Mouse (Mus musculus): Measurements from ENCODE around the gene Pnpla3. TPM values are rescaled to one million over a fixed set of nuclear protein-coding genes. Genes with fewer than 3 reads are reported as not detected.

Pnpla3 gene
- polyA plus RNA-seq, 1 experiment from 2014 or later: 3.0 TPM

DNA sequence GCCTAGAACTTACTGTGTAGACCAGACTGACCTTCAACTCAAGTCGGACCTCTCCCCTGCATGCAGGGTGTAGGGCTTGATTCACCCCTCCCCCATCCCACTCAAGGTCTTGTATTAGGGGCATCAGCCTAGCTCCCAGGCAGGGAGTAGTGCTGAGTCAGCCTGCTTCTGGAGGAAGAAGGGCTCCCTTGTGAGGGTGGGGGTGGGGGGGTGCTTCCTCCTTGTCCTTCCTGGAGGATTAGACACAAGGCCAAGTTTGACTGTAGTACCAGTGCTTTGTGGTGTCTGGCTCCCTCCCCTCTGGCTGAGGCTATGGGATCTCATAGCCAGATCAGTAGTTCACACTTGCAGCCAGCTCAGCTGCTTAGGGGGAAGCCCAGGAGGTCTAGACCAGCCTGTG lies 16.3 kb downstream of the Pnpla3 start:
- ATAC-seq (ENCODE audit: low FRiP score): no peak
- H3K4me2 ChIP-seq (replicated peaks): no peak overlapping the region
- 46% methylated on average over 1 of the region's 1 CpGs for WGBS

DNA sequence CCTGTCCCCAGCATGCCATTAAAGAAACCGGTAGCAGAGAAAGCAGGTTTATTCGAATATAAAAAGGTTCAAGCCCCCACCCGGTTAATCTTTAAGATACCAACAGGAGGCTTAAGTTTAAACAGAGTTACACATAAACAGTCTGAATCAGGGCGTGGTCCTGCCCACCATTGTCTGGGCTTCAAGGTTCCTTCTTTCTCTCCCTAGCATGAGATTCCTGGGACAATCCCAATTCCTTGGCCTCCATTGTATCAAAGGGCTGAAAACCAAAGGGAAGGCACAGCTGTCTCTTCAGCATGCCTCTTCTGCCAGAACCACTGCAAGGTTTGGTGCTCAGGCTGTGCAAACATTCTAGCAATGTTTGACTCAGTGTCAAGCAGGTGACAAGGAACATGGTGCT lies 18.6 kb downstream of the Pnpla3 start:
- Histone ChIP-seq H3K4me3 (no peak overlapping the region), H3K9ac (no peak overlapping the region), H3K36me3 (no peaks in the 10 kb centered on the region), H3K27ac (no peak overlapping the region), H3K9me3 (replicated peaks) (no peaks in the 10 kb centered on the region), H3K4me2 (replicated peaks) (no peak overlapping the region), H3K27me3 (0 out of 2 replicates have a peak, but pooled peaks cover 3% of the 10 kb centered on the region), H3K4me1 (0 out of 2 replicates have a peak, but pooled peaks cover under 1% of the 10 kb centered on the region)
- no peak for ATAC-seq (ENCODE audit: low FRiP score)
- WGBS: 45% methylated on average over 4 of the region's 4 CpGs

More for the DNA sequence above, 16.3 kb downstream of the Pnpla3 start:
- Histone ChIP-seq H3K36me3 (no peaks in the 10 kb centered on the region), H3K9ac (no peak overlapping the region), H3K27ac (no peak overlapping the region), H3K4me3 (no peak overlapping the region), H3K9me3 (replicated peaks) (no peaks in the 10 kb centered on the region), H3K4me1 (no peaks in the 10 kb centered on the region), H3K27me3 (0 out of 2 replicates have a peak, but pooled peaks cover 3% of the 10 kb centered on the region)

DNA sequence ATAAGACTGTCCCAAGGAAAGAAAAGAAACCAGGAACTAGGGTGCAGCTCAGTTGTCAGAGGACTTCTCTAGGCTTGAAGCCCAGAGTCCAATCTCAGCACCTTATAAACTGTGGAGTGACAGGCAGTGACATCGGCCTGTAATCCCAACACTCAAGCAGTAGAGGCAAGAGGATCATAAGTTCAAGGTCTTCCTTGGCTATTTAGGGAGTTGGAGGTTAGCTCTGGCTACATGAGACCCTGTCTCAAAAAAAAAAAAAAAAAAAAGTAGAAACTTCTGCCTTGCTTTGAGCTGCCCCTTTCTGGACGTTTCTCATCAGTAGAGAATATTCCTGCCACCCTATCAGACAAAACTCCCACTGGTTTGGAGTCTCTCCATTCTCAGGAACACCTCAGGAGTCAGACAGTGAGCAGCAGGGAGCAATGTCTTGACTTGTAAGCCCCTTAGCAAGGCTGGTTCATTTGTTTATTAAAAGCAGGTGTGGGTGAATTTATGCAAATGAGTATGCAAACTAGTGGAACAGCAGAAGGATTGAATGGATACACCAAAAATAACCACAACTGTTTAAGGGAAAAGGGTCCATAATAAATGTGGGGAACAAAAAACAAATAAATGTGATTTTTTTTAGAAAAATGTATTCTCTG lies 21.4 kb downstream of the Pnpla3 start:
- WGBS: 61% methylated on average over 2 of the region's 2 CpGs
- Histone ChIP-seq H3K4me3 (no peak overlapping the region), H3K9me3 (replicated peaks) (no peaks in the 10 kb centered on the region), H3K9ac (no peak overlapping the region), H3K4me2 (replicated peaks) (no peak overlapping the region), H3K36me3 (no peaks in the 10 kb centered on the region), H3K4me1 (peaks cover 13% of the 10 kb centered on the region), H3K27me3 (no peaks in the 10 kb centered on the region), H3K27ac (no peak overlapping the region)
- ATAC-seq (ENCODE audit: low FRiP score): no peak

DNA sequence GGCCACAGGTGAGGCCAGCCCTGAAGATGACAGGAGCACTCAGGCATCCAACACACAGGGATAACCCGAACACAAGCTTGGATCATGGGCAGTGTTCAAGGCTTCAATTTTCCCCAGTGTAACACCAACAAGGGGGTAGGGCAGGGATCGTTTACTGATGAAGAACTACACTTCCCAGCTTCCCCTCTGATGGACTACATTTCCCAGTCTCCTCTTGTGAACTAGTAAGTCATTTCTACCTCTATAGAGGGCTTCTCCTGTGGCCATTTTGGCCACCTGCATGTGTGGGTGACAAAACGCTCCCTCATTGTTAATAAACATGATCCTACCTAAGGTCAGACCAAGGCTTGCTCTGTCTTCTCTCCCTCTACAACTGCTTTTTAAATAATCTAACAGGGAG lies 22.2 kb downstream of the Pnpla3 start:
- H3K9ac ChIP-seq: no peak overlapping the region
- no peak overlapping the region for H3K4me3 ChIP-seq
- H3K27ac ChIP-seq: no peak overlapping the region
- no peaks in the 10 kb centered on the region for H3K27me3 ChIP-seq
- no peak for ATAC-seq (ENCODE audit: low FRiP score)
- H3K36me3 ChIP-seq: no peaks in the 10 kb centered on the region
- 46% methylated on average over 3 of the region's 3 CpGs for WGBS
- H3K4me1 ChIP-seq: peaks cover 13% of the 10 kb centered on the region
- H3K9me3 ChIP-seq (replicated peaks): no peaks in the 10 kb centered on the region
- no peak overlapping the region for H3K4me2 ChIP-seq (replicated peaks)

DNA sequence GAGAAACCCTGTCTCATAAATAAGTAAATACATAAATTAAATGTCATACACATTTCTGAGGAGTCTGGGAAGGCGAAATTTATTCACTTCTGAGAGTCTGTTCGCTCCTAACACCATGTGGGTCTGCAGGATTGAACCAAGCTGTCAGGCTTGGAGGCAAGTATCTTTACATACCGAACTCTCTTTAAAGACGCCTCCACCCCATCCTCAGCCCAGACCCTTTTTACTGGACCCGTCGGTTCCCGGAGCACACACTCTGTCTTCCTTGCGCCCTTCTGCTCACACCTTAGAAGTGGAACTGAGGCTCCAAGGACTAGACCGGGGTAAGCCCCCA lies 24.1 kb downstream of the Pnpla3 start:
- peaks cover 13% of the 10 kb centered on the region for H3K36me3 ChIP-seq
- H3K9ac ChIP-seq: peak overlapping the region; percentile 65
- peak overlapping the region; percentile 75 for H3K4me2 ChIP-seq (replicated peaks)
- peak overlapping the region; percentile 71 for H3K4me3 ChIP-seq
- H3K9me3 ChIP-seq (replicated peaks): no peaks in the 10 kb centered on the region
- H3K4me1 ChIP-seq: peaks cover 13% of the 10 kb centered on the region
- H3K27me3 ChIP-seq: no peaks in the 10 kb centered on the region
- ATAC-seq (ENCODE audit: low FRiP score): no peak; the same call in none of the 2 replicates
- H3K27ac ChIP-seq: peak overlapping the region; percentile 79; the same call in 1 of the 2 replicates
- 1% methylated on average over 9 of the region's 9 CpGs for WGBS

DNA sequence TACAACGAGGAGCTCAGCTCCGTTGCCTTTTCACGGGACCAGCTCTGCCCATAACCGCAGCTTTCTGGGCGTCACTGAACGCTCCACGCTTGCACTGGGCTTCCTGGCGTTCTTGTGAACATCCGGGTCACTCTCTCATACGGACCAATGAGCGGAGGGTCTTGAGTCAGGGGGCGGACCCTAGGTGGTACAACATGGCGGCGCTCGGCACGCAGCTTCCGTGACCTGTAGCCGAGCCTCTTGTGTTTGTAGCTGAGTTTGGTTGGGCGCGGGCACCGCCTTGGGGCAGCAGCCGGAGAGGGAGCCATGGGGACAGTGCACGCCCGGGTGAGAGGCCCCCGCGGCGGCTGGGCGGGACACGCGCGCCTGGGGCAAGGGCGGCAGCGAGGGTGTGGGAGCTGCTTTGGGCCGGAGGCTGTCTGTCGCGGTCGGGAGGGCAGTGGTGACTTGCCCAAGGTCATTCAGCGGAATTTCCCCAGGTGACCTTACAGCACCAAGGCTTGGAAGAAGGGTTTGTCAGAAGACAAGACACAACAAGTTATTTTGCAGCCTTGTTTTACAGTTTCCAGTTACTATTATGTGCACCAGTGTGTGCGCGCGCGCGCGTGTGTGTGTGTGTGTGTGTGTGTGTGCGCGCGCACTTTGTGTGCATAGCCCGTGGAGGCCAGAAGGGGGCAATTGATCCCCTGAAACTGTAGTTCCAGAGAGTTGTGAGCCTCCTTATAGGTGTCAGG lies 24.6 kb downstream of the Pnpla3 start, which contains the start of gene Samm50:
Samm50 (plus strand) TSS at position 184 of the 734 bp plus-strand sequence.
- 4% methylated on average over 48 of the region's 48 CpGs for WGBS
- ATAC-seq (ENCODE audit: low FRiP score): peak; percentile 97

DNA sequence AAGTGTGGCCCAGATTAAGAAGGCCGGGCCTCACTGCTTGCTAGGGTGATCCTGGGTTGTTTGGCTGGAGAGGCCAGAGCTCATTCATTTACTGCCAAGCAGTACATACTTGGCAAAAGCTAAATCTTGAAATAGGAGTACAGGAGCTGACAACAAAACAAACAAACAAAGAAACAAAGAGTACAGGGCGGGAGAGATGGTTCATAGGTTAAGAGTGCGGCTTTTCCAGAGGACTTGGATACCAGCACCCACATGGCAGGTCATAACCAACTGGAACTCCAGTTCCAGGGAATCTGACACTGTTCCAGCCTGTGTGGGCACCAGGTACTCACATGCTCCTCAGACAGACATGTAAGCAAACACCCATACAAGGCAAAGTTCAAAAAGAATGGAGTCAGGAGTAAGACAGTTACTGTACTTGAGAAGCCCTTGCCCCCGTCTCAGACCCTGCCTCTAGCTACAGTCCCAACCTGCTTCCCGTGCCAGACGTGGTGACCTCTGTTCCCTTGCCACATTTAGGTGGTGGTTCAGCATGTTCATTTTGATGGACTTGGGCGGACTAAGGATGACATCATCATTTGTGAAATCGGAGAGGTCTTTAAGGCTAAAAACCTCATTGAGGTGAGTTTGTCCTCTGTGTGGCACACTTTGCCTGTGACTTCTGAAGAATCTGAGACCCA lies 29.0 kb downstream of the Pnpla3 start:
- Histone ChIP-seq H3K4me1 (peaks cover 9% of the 10 kb centered on the region), H3K36me3 (peaks cover 62% of the 10 kb centered on the region), H3K4me2 (replicated peaks) (no peak overlapping the region), H3K9me3 (replicated peaks) (no peaks in the 10 kb centered on the region), H3K27me3 (no peaks in the 10 kb centered on the region), H3K27ac (no peak overlapping the region), H3K4me3 (no peak overlapping the region), H3K9ac (no peak overlapping the region)
- no peak for ATAC-seq (ENCODE audit: low FRiP score)
- 94% methylated on average over 8 of the region's 8 CpGs for WGBS

More for the DNA sequence above, 24.6 kb downstream of the Pnpla3 start, which contains the start of gene Samm50:
- peak within 1 kb of the TSS; percentile 75 for H3K4me2 ChIP-seq (replicated peaks)
- H3K36me3 ChIP-seq: peaks cover 18% of the 10 kb centered on the region
- peak within 1 kb of the TSS; percentile 71 for H3K4me3 ChIP-seq
- H3K9ac ChIP-seq: peak within 1 kb of the TSS; percentile 65
- peak within 1 kb of the TSS; percentile 79 for H3K27ac ChIP-seq
- no peaks in the 10 kb centered on the region for H3K27me3 ChIP-seq
- peaks cover 13% of the 10 kb centered on the region for H3K4me1 ChIP-seq
- H3K9me3 ChIP-seq (replicated peaks): no peaks in the 10 kb centered on the region

DNA sequence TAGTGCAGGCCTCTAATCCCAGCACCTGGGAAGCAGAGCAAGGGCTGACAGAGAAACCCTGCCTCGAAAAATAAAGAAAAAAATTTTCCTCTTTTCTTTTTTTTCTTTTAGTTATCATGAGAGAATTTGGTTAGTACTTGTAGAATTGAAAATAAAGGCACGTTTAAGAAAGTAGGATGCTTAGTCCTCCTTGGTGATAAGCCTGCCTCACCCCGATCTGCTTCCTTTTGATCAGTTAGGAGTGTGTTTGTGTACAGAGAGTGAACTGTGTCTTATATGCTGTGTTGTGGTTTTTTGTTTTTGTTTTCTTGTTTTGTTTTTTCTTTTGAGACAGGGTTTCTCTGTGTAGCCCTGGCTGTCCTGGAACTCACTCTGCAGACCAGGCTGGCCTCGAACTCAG lies 39.7 kb downstream of the Pnpla3 start:
- Histone ChIP-seq H3K27ac (no peak overlapping the region), H3K4me3 (no peak overlapping the region), H3K36me3 (peaks cover 87% of the 10 kb centered on the region), H3K4me1 (peaks cover 2% of the 10 kb centered on the region; the same call in 1 of the 2 replicates), H3K9ac (no peak overlapping the region), H3K9me3 (replicated peaks) (no peaks in the 10 kb centered on the region), H3K27me3 (no peaks in the 10 kb centered on the region), H3K4me2 (replicated peaks) (no peak overlapping the region)
- WGBS: 95% methylated on average over 4 of the region's 4 CpGs
- ATAC-seq (ENCODE audit: low FRiP score): no peak

DNA sequence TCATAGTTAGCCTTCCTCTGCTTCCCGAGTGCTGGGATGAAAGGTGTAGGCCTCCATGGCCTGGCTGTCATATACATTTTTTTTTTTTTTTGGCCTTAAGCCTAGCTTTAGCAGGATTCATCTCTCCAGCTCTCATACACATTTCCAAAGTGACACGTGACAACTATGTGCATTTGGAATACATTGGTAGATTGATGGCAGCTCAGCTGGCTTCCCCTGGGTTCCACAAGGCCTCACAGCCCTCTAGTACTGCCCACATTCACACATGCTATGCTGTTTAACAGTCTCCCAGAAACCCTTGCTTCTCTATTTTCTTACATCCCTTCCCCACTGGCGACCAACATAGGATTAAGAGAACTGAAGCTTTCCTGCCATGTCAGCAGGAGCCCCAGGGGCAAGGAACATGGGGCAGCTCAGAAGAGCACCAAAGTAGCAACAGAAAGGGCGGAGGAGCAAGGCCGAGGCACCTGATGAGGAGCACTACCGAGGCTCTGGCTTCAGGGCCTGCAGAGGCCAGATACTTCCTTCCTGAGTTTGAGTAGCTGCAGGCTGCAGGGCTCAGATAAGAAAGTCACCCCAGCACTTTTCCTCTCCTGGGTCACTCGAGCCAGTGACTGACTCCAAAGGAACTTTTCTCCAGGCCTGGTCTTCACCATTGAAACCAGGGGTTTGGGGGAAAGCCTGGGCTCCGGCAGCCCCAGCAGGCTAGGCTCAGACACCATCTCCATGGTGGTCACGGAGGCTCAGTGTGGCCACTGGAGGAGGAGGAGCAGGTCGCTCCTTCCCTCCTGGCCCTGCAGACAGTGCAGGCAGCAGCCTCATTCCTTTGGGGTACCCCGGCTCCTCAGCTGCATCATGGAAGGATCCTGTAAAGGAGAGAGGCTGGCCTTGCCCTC lies 42.1 kb downstream of the Pnpla3 start:
- H3K36me3 ChIP-seq: peaks cover 63% of the 10 kb centered on the region
- no peak overlapping the region for H3K4me3 ChIP-seq
- no peaks in the 10 kb centered on the region for H3K9me3 ChIP-seq (replicated peaks)
- H3K4me2 ChIP-seq (replicated peaks): no peak overlapping the region
- no peak overlapping the region for H3K9ac ChIP-seq
- no peak for ATAC-seq (ENCODE audit: low FRiP score)
- WGBS: 86% methylated on average over 11 of the region's 11 CpGs
- no peaks in the 10 kb centered on the region for H3K27me3 ChIP-seq
- H3K4me1 ChIP-seq: peaks cover 24% of the 10 kb centered on the region
- no peak overlapping the region for H3K27ac ChIP-seq

DNA sequence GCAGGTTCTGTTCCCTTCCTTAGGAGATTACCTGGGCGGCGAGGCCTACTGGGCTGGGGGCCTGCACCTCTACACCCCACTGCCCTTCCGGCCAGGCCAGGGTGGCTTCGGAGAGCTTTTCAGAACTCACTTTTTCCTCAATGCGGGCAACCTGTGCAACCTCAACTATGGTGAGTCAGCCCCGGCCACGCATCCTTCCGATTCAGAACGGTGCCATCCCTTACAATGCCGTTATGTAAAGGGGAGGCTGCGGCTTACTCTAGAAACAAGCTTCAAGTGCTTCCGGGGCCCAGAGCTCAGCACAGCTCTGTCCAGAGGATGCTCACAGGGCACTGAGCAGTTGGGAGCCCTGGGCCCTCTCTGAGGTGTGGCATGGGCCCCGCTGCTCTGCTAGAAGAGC lies 42.8 kb downstream of the Pnpla3 start:
- H3K36me3 ChIP-seq: peaks cover 56% of the 10 kb centered on the region
- no peak overlapping the region for H3K27ac ChIP-seq
- ATAC-seq (ENCODE audit: low FRiP score): no peak
- no peak overlapping the region for H3K4me2 ChIP-seq (replicated peaks)
- 93% methylated on average over 13 of the region's 13 CpGs for WGBS
- peaks cover 28% of the 10 kb centered on the region for H3K4me1 ChIP-seq
- H3K9me3 ChIP-seq (replicated peaks): no peaks in the 10 kb centered on the region
- H3K9ac ChIP-seq: no peak overlapping the region
- H3K27me3 ChIP-seq: no peaks in the 10 kb centered on the region
- no peak overlapping the region for H3K4me3 ChIP-seq

DNA sequence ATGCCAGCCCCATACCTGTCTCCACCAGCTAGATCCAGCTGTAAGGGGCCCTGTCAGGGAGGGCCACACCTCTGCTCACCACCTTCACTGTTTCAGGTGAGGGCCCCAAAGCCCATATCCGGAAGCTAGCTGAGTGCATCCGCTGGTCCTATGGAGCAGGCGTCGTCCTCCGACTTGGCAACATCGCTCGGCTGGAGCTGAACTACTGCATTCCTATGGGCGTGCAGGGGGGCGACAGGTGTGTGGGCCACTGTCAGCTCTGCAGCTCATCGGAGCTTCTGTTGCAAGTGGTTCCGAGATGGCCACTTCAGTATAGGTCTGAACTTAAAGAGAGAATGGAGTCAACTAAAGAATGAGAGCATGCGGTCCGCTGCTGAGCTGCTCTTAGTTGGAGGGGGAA lies 43.3 kb downstream of the Pnpla3 start:
- H3K36me3 ChIP-seq: peaks cover 52% of the 10 kb centered on the region

More for the DNA sequence above, 43.3 kb downstream of the Pnpla3 start:
- Histone ChIP-seq H3K9me3 (replicated peaks) (no peaks in the 10 kb centered on the region), H3K4me3 (no peak overlapping the region), H3K4me1 (peaks cover 31% of the 10 kb centered on the region), H3K9ac (no peak overlapping the region), H3K27me3 (no peaks in the 10 kb centered on the region), H3K27ac (no peak overlapping the region), H3K4me2 (replicated peaks) (no peak overlapping the region)
- 92% methylated on average over 13 of the region's 13 CpGs for WGBS
- no peak for ATAC-seq (ENCODE audit: low FRiP score)

Data from hindbrain, embryonic 12.5 days (tissue).